Comparison of ENCODE assay signal across 22 mouse cellular contexts in the genomic region with DNA sequence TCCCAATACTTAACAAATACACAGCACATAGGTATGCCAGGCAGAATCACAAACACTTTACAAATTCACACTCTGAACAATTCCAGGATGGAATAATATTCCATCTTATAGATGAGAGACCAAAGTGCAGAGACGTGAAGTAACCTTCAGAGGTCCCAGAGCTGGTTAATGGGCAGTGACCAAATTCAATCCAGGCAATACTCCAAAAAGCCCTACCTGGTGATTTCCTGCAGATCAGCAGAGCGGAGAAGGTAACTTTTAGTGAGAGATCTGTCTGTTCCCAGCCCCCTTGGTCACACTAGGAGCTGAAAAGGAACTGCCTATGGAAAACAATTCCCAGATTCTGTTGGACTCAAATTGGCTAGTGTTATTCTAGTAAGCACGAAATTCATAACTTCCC.
"Had no signal": no experiment of that assay in that cellular context is flagged by ENCODE, and none has a peak within 500 bp of the region (broad histone marks: within the 10 kb centered on the region; RNA-seq: fewer than 3 reads in every experiment).

No protein-coding gene starts in this region.

- H3K27me3 ChIP-seq: heart, embryonic 12.5 days; hindbrain, embryonic 13.5 days; hindbrain, embryonic 15.5 days; liver, embryonic 13.5 days; liver, embryonic 15.5 days had no signal

- H3K4me3 ChIP-seq: heart, embryonic 10.5 days; heart, embryonic 12.5 days; hindbrain, embryonic 13.5 days; hindbrain, embryonic 15.5 days; layer of hippocampus, adult 2 months; left cerebral cortex, adult 2 months; limb, embryonic 10.5 days; limb, embryonic 12.5 days; liver, embryonic 13.5 days; liver, embryonic 15.5 days had no signal

- H3K9me3 ChIP-seq: heart, embryonic 10.5 days; heart, embryonic 12.5 days; hindbrain, embryonic 13.5 days; hindbrain, embryonic 15.5 days; limb, embryonic 10.5 days; limb, embryonic 12.5 days; liver, embryonic 13.5 days; liver, embryonic 15.5 days had no signal

- H3K27ac ChIP-seq: heart, embryonic 10.5 days; hindbrain, embryonic 13.5 days; hindbrain, embryonic 15.5 days; hindbrain, postnatal 0 days; left cerebral cortex, adult 2 months; limb, embryonic 10.5 days; limb, embryonic 12.5 days; liver, embryonic 13.5 days; liver, embryonic 15.5 days had no signal

- H3K4me2 ChIP-seq: heart, embryonic 12.5 days; hindbrain, embryonic 13.5 days; hindbrain, embryonic 15.5 days; limb, embryonic 12.5 days; liver, embryonic 11.5 days; liver, embryonic 13.5 days; liver, embryonic 15.5 days had no signal

- H3K4me1 ChIP-seq: hindbrain, embryonic 15.5 days; limb, embryonic 10.5 days; limb, embryonic 12.5 days; liver, embryonic 13.5 days; liver, embryonic 15.5 days had no signal

- DNase-seq: forebrain, postnatal 0 days; gastrocnemius, postnatal 14 days; gastrocnemius, postnatal 36 days; heart, adult 18-20 months; heart, postnatal 10 days; heart, postnatal 36 days; liver; liver, embryonic 13.5 days; liver, postnatal 0 days; lung, adult 2 months had no signal

- H3K9ac ChIP-seq: forebrain, postnatal 0 days; heart, embryonic 12.5 days; hindbrain, embryonic 13.5 days; hindbrain, embryonic 15.5 days; limb, embryonic 12.5 days; liver, embryonic 13.5 days; liver, embryonic 15.5 days; liver, postnatal 0 days had no signal

- ATAC-seq: forebrain, postnatal 0 days; hindbrain, postnatal 0 days; intestine, embryonic 16.5 days; liver, postnatal 0 days had no signal

- H3K36me3 ChIP-seq: heart, embryonic 10.5 days; heart, embryonic 12.5 days; hindbrain, embryonic 13.5 days; hindbrain, embryonic 15.5 days; limb, embryonic 10.5 days; limb, embryonic 12.5 days; liver, embryonic 13.5 days; liver, embryonic 15.5 days had no signal
